Comparison of ENCODE assay signal across 7 mouse cellular contexts in the genomic region with DNA sequence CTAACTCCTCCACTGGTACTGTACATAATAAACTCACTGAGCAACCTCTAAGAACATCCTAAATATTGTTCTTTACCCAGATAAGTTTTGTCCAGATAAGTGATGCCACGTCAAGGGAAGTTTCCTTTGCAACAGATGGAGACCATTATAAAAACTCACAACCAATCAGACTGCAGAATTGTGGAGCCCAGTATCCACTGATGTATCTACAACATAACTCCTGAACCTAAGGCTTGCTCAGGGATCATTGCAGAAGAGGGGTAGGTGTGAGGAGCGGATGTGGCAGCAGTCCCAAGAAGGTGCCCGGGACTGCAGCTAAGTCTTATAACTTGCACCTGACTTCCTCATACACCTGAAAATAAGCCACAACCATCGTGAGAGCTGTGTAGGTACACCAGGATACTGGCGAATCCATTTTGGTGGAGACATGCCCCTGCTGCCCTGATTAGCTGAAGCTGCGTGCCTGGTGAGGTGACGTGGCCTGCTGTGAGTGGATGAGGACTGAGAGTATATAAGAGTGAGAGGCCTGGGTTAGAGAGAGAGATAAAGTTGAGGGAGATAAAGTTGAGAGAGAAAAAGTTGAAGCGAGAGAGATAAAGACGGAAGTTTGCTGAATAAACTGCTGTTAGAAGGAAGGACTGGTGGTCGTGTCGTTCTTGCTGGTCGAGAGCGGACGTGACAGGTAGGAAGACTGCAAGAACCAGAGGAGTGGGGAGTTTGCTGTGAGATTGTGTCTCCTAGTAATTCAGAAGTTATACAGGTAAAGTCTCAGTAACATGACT. TPM values are rescaled to one million over a fixed set of nuclear protein-coding genes. Genes with fewer than 3 reads are reported as not detected.
A peak's percentile ranks its signal among the peaks of the same experiment; 100 is the strongest.
DNase-seq lines count a peak whose midpoint lies in the region; ATAC-seq and TF ChIP-seq lines count a peak whose summit lies in the region.
"Not testable (repeated sequence)": the region's sequence is repeated elsewhere in the genome, so short reads cannot be mapped to it uniquely, and the experiment has no call there.

No protein-coding gene starts in this region.

- peak overlapping the region; percentile 41 for H3K9ac ChIP-seq in MEL (ENCODE audit: control insufficient read depth, low read depth, low read length, poor library complexity, severe bottlenecking)
- not testable (repeated sequence) for H3K9ac ChIP-seq in liver, embryonic 11.5 days (ENCODE audit: low read depth, low read length)
- peak overlapping the region; percentile 14; the same call in 1 of the 2 replicates for H3K9ac ChIP-seq in liver, embryonic 13.5 days
- H3K9ac ChIP-seq in liver, embryonic 15.5 days = 0 out of 2 replicates have a peak overlapping the region, but pooled peaks have one; percentile 20
- 0 out of 2 replicates have a peak overlapping the region, but pooled peaks have one; percentile 26 for H3K9ac ChIP-seq in liver, postnatal 0 days (replicated peaks)

- TF ChIP-seq POLR2A in MEL (IDR thresholded peaks at IDR 0.05; ENCODE audit: control insufficient read depth in 1 of 2, insufficient read depth in 1 of 2, low read depth in 1 of 2, low read length in 2 of 2, poor library complexity in 1 of 2) = peak in 1 of 2 experiments; percentile 43; a peak in 1 of 4 replicates

- peak overlapping the region; percentile 49 for H3K4me2 ChIP-seq in liver, embryonic 11.5 days
- peak overlapping the region; percentile 36 for H3K4me2 ChIP-seq in liver, embryonic 13.5 days
- peak overlapping the region; percentile 50 for H3K4me2 ChIP-seq in liver, embryonic 15.5 days
- peak overlapping the region; percentile 44; the same call in 1 of the 2 replicates for H3K4me2 ChIP-seq in liver, postnatal 0 days (ENCODE audit: low read depth, low read length)

- H3K4me1 ChIP-seq in MEL (ENCODE audit: control insufficient read depth in 1 of 2, insufficient read depth in 2 of 2, low read length in 2 of 2) = peaks cover 16 to 36% of the 10 kb centered on the region in 2 experiments
- H3K4me1 ChIP-seq in erythroblast, embryonic 14.5 days (ENCODE audit: control insufficient read depth) = peaks cover 62% of the 10 kb centered on the region
- not testable (repeated sequence) for H3K4me1 ChIP-seq in liver, embryonic 11.5 days (replicated peaks; ENCODE audit: control insufficient read depth, insufficient read depth, low read length)
- peaks cover 71% of the 10 kb centered on the region for H3K4me1 ChIP-seq in liver, embryonic 13.5 days (replicated peaks)
- H3K4me1 ChIP-seq in liver, embryonic 15.5 days (replicated peaks) = peaks cover 71% of the 10 kb centered on the region
- H3K4me1 ChIP-seq in liver, postnatal 0 days (ENCODE audit: insufficient read depth) = peaks cover 11% of the 10 kb centered on the region

- H3K27me3 ChIP-seq in MEL (ENCODE audit: control insufficient read depth in 1 of 2, insufficient read depth in 2 of 2, low read length in 2 of 2); erythroblast, embryonic 14.5 days (ENCODE audit: control insufficient read depth); liver, embryonic 11.5 days (replicated peaks; ENCODE audit: control insufficient read depth, insufficient read depth, low read length); liver, embryonic 13.5 days; liver, embryonic 15.5 days; liver, postnatal 0 days (ENCODE audit: insufficient read depth, low read length): not testable (repeated sequence)

- 55% methylated on average over 14 of the region's 14 CpGs for WGBS in liver, embryonic 11.5 days
- 39% methylated on average over 14 of the region's 14 CpGs for WGBS in liver, embryonic 13.5 days (ENCODE audit: insufficient replicate concordance)
- 34% methylated on average over 14 of the region's 14 CpGs for WGBS in liver, embryonic 15.5 days (ENCODE audit: insufficient replicate concordance)
- WGBS in liver, postnatal 0 days (ENCODE audit: insufficient replicate concordance) = 57% methylated on average over 14 of the region's 14 CpGs

- peaks cover 0 to 45% of the 10 kb centered on the region in 2 experiments; a peak in 2 of 4 replicates for H3K36me3 ChIP-seq in MEL (ENCODE audit: control insufficient read depth in 1 of 2, insufficient read depth in 2 of 2, low read length in 2 of 2)
- not testable (repeated sequence) for H3K36me3 ChIP-seq in erythroblast, embryonic 14.5 days (ENCODE audit: control insufficient read depth); liver, embryonic 11.5 days (ENCODE audit: control insufficient read depth, insufficient read depth, low read length); liver, embryonic 13.5 days; liver, embryonic 15.5 days (replicated peaks); liver, postnatal 0 days (replicated peaks; ENCODE audit: insufficient read depth, low read length)

- TF ChIP-seq CTCF in MEL (IDR thresholded peaks at IDR 0.05 in 2 of 3, conservative IDR thresholded peaks at IDR 0.05 in 1 of 3; ENCODE audit: control insufficient read depth in 1 of 3, insufficient read depth in 1 of 3, low read depth in 2 of 3, low read length in 3 of 3, poor library complexity in 1 of 3, severe bottlenecking in 1 of 3); liver, postnatal 0 days (IDR thresholded peaks at IDR 0.05; ENCODE audit: low read depth): not testable (repeated sequence)

- peak overlapping the region; percentile 93 for H3K27ac ChIP-seq in MEL (ENCODE audit: control insufficient read depth, low read depth, low read length)
- peak overlapping the region; percentile 6; the same call in 1 of the 2 replicates for H3K27ac ChIP-seq in liver, embryonic 11.5 days (ENCODE audit: low read depth, low read length)
- peak overlapping the region; percentile 73 for H3K27ac ChIP-seq in liver, embryonic 13.5 days
- peak overlapping the region; percentile 71; the same call in 1 of the 2 replicates for H3K27ac ChIP-seq in liver, embryonic 15.5 days (replicated peaks)
- peak overlapping the region; percentile 12; the same call in 1 of the 2 replicates for H3K27ac ChIP-seq in liver, postnatal 0 days (ENCODE audit: low read depth)

- not testable (repeated sequence) for TF ChIP-seq RAD21 in MEL (IDR thresholded peaks at IDR 0.05; ENCODE audit: low read depth, low read length)

- DNase-seq in MEL (ENCODE audit: low read depth, low spot score) = peak; percentile 62
- peak; percentile 66 for DNase-seq in heart, adult 11 months
- not testable (repeated sequence) for DNase-seq in liver, embryonic 11.5 days (ENCODE audit: low spot score); liver, embryonic 13.5 days; liver, postnatal 0 days

- peak overlapping the region; percentile 28 to 48 for H3K4me3 ChIP-seq in MEL (ENCODE audit: control insufficient read depth in 1 of 2, insufficient read depth in 1 of 2, low read depth in 2 of 2, low read length in 2 of 2)
- H3K4me3 ChIP-seq in erythroblast, embryonic 14.5 days (replicated peaks) = peak overlapping the region; percentile 33
- not testable (repeated sequence) for H3K4me3 ChIP-seq in liver, embryonic 11.5 days (ENCODE audit: low read depth, low read length); liver, postnatal 0 days (ENCODE audit: low read depth, low read length)
- H3K4me3 ChIP-seq in liver, embryonic 13.5 days (replicated peaks) = peak overlapping the region; percentile 10; the same call in 1 of the 2 replicates
- H3K4me3 ChIP-seq in liver, embryonic 15.5 days (replicated peaks) = peak overlapping the region; percentile 22; the same call in 1 of the 2 replicates

- not testable (repeated sequence) for H3K79me2 ChIP-seq in MEL (ENCODE audit: control insufficient read depth, insufficient read depth, low read length, poor library complexity)

- H3K9me3 ChIP-seq in MEL (replicated peaks; ENCODE audit: insufficient read depth, low read length); erythroblast, embryonic 14.5 days (ENCODE audit: control insufficient read depth, low read length); liver, embryonic 11.5 days (ENCODE audit: control insufficient read depth, low read length); liver, embryonic 13.5 days (replicated peaks); liver, embryonic 15.5 days (replicated peaks); liver, postnatal 0 days (ENCODE audit: low read length): not testable (repeated sequence)

- ATAC-seq in liver, embryonic 11.5 days (replicated peaks; ENCODE audit: low FRiP score) = peak; percentile 48; the same call in 1 of the 2 replicates
- peak; percentile 56 for ATAC-seq in liver, embryonic 13.5 days (ENCODE audit: low read depth)
- peak; percentile 58 for ATAC-seq in liver, embryonic 15.5 days (ENCODE audit: insufficient read depth)
- not testable (repeated sequence) for ATAC-seq in liver, postnatal 0 days

- TF ChIP-seq EP300 in MEL (IDR thresholded peaks at IDR 0.05; ENCODE audit: low read depth in 1 of 2, low read length in 2 of 2) = peak; percentile 43 to 46; a peak in 1 of 4 replicates
- TF ChIP-seq EP300 in liver, postnatal 0 days (IDR thresholded peaks at IDR 0.05; ENCODE audit: low read depth) = peak; percentile 16; the same call in 1 of the 2 replicates

RNA-seq across cellular contexts. Expression of gene Prkaa1, which starts 12.6 kb away (rescaled TPM):
- total RNA-seq in MEL (2012; rRNA removed) = 18.3 and 20.0 TPM in 2 replicates
- polyA plus RNA-seq in MEL (2012; ENCODE audit: insufficient read depth in 1 of 2, insufficient read length in 2 of 2, low read depth in 1 of 2, low replicate concordance in 2 of 2, missing spikeins in 1 of 2) = 10 to 100 TPM in 1 of 2 experiments, not detected in 1; 23.0 TPM
- polyA plus RNA-seq in erythroblast, embryonic 14.5 days (2012) = 0.23 and 0.25 TPM in 2 replicates
- 36.2 and 39.3 TPM in 2 replicates for polyA plus RNA-seq in liver, embryonic 11.5 days (2014; fragmentation: Nextera tagmentation; extraction: Ambion mirVana)
- polyA plus RNA-seq in liver, embryonic 13.5 days (2015; fragmentation: Nextera tagmentation; extraction: Ambion mirVana) = 13.9 and 20.1 TPM in 2 replicates
- polyA plus RNA-seq in liver, embryonic 15.5 days (2015; fragmentation: Nextera tagmentation; extraction: Ambion mirVana) = 11.4 and 12.2 TPM in 2 replicates
- 6.8 and 7.2 TPM in 2 replicates for polyA plus RNA-seq in liver, postnatal 0 days (2015; fragmentation: Nextera tagmentation; extraction: Ambion mirVana)

RNA-seq across cellular contexts. Expression of gene Rpl37, which starts 14.6 kb away (rescaled TPM):
- 1,625 and 1,669 TPM in 2 replicates for total RNA-seq in MEL (2012; rRNA removed)
- polyA plus RNA-seq in MEL (2012; ENCODE audit: insufficient read depth in 1 of 2, insufficient read length in 2 of 2, low read depth in 1 of 2, low replicate concordance in 2 of 2, missing spikeins in 1 of 2) = 1,000 to 10,000 TPM in 1 of 2 experiments, 100 to 1,000 TPM in 1; 923 to 1,012 TPM
- polyA plus RNA-seq in erythroblast, embryonic 14.5 days (2012) = 12.6 and 13.1 TPM in 2 replicates
- 728 and 826 TPM in 2 replicates for polyA plus RNA-seq in liver, embryonic 11.5 days (2014; fragmentation: Nextera tagmentation; extraction: Ambion mirVana)
- polyA plus RNA-seq in liver, embryonic 13.5 days (2015; fragmentation: Nextera tagmentation; extraction: Ambion mirVana) = 482 and 499 TPM in 2 replicates
- 195 and 292 TPM in 2 replicates for polyA plus RNA-seq in liver, embryonic 15.5 days (2015; fragmentation: Nextera tagmentation; extraction: Ambion mirVana)
- polyA plus RNA-seq in liver, postnatal 0 days (2015; fragmentation: Nextera tagmentation; extraction: Ambion mirVana) = 412 and 430 TPM in 2 replicates

RNA-seq across cellular contexts. Expression of gene Card6, which starts 22.7 kb away (rescaled TPM):
- total RNA-seq in MEL (2012; rRNA removed) = 0.08 and 0.26 TPM in 2 replicates
- under 1 TPM in 1 of 2 experiments, not detected in 1; 0.13 TPM for polyA plus RNA-seq in MEL (2012; ENCODE audit: insufficient read depth in 1 of 2, insufficient read length in 2 of 2, low read depth in 1 of 2, low replicate concordance in 2 of 2, missing spikeins in 1 of 2)
- polyA plus RNA-seq in erythroblast, embryonic 14.5 days (2012) = 0.01 TPM in 2 replicates
- 1.3 and 1.4 TPM in 2 replicates for polyA plus RNA-seq in liver, embryonic 11.5 days (2014; fragmentation: Nextera tagmentation; extraction: Ambion mirVana)
- 0.41 and 0.98 TPM in 2 replicates for polyA plus RNA-seq in liver, embryonic 13.5 days (2015; fragmentation: Nextera tagmentation; extraction: Ambion mirVana)
- polyA plus RNA-seq in liver, embryonic 15.5 days (2015; fragmentation: Nextera tagmentation; extraction: Ambion mirVana) = 1.2 and 1.6 TPM in 2 replicates
- polyA plus RNA-seq in liver, postnatal 0 days (2015; fragmentation: Nextera tagmentation; extraction: Ambion mirVana) = 2.1 and 2.7 TPM in 2 replicates

RNA-seq across cellular contexts. Expression of gene Ttc33, which starts 54.2 kb away (rescaled TPM):
- total RNA-seq in MEL (2012; rRNA removed) = 21.0 and 22.0 TPM in 2 replicates
- 10 to 100 TPM in 1 of 2 experiments, not detected in 1; 26.2 TPM for polyA plus RNA-seq in MEL (2012; ENCODE audit: insufficient read depth in 1 of 2, insufficient read length in 2 of 2, low read depth in 1 of 2, low replicate concordance in 2 of 2, missing spikeins in 1 of 2)
- 0.21 and 1.0 TPM in 2 replicates for polyA plus RNA-seq in erythroblast, embryonic 14.5 days (2012)
- 29.2 and 32.3 TPM in 2 replicates for polyA plus RNA-seq in liver, embryonic 11.5 days (2014; fragmentation: Nextera tagmentation; extraction: Ambion mirVana)
- polyA plus RNA-seq in liver, embryonic 13.5 days (2015; fragmentation: Nextera tagmentation; extraction: Ambion mirVana) = 16.8 and 21.9 TPM in 2 replicates
- 13.5 and 15.7 TPM in 2 replicates for polyA plus RNA-seq in liver, embryonic 15.5 days (2015; fragmentation: Nextera tagmentation; extraction: Ambion mirVana)
- polyA plus RNA-seq in liver, postnatal 0 days (2015; fragmentation: Nextera tagmentation; extraction: Ambion mirVana) = 16.3 and 16.5 TPM in 2 replicates

Comparison
In these comparisons a context has a peak if more than half of its experiments do, and no peak if none do; other contexts are left out.
1. H3K27ac ChIP-seq: peak in every context shown above with its lines; median percentile 93 in MEL; 73 in liver, embryonic 13.5 days; 71 in liver, embryonic 15.5 days; 12 in liver, postnatal 0 days; 6 in liver, embryonic 11.5 days.
2. RNA of gene Rpl37, which starts 14.6 kb away (polyA plus RNA-seq): 923 to 1,012 TPM in MEL, 728 to 826 TPM in liver, embryonic 11.5 days, 482 to 499 TPM in liver, embryonic 13.5 days, 412 to 430 TPM in liver, postnatal 0 days and 195 to 292 TPM in liver, embryonic 15.5 days; 12.6 to 13.1 TPM in erythroblast, embryonic 14.5 days; every median in the first group is over 10 times any median in the second.
3. Peak in every context shown above with its lines, with median percentiles within 50 percentile points of each other: H3K4me2 ChIP-seq.